Mouse (Mus musculus): Measurements from ENCODE around the gene Gfra4. TPM values are rescaled to one million over a fixed set of nuclear protein-coding genes. Genes with fewer than 3 reads are reported as not detected.

Gfra4 gene
- polyA plus RNA-seq, 1 experiment from 2014 or later: 52.1 TPM

GRCm38 (mm10) chr2:131029065-131029935, 13.6 kb downstream of the Gfra4 start:
- Histone ChIP-seq H3K4me3 (replicated peaks) (no peak overlapping the region), H3K9me3 (replicated peaks) (no peaks in the 10 kb centered on the region), H3K27me3 (replicated peaks) (no peaks in the 10 kb centered on the region), H3K4me2 (no peak overlapping the region), H3K4me1 (no peaks in the 10 kb centered on the region), H3K27ac (replicated peaks) (no peak overlapping the region), H3K9ac (replicated peaks) (no peak overlapping the region), H3K36me3 (peaks cover 35% of the 10 kb centered on the region)
- ATAC-seq (ENCODE audit: low FRiP score): no peak
- WGBS: 74% methylated on average over 9 of the region's 9 CpGs

GRCm38 (mm10) chr2:131026941-131027340, 15.9 kb downstream of the Gfra4 start:
- H3K9ac ChIP-seq (replicated peaks): no peak overlapping the region
- no peaks in the 10 kb centered on the region for H3K27me3 ChIP-seq (replicated peaks)
- no peak overlapping the region for H3K27ac ChIP-seq (replicated peaks)
- H3K36me3 ChIP-seq: peaks cover 57% of the 10 kb centered on the region
- WGBS: 90% methylated on average over 3 of the region's 3 CpGs
- no peak for ATAC-seq (ENCODE audit: low FRiP score)
- no peaks in the 10 kb centered on the region for H3K4me1 ChIP-seq
- H3K4me2 ChIP-seq: no peak overlapping the region
- H3K9me3 ChIP-seq (replicated peaks): no peaks in the 10 kb centered on the region
- H3K4me3 ChIP-seq (replicated peaks): no peak overlapping the region

GRCm38 (mm10) chr2:131025230-131025629, 17.7 kb downstream of the Gfra4 start:
- H3K36me3 ChIP-seq: peaks cover 72% of the 10 kb centered on the region
- no peak overlapping the region for H3K27ac ChIP-seq (replicated peaks)
- H3K27me3 ChIP-seq (replicated peaks): no peaks in the 10 kb centered on the region
- 91% methylated on average over 2 of the region's 2 CpGs for WGBS
- no peaks in the 10 kb centered on the region for H3K9me3 ChIP-seq (replicated peaks)
- no peak overlapping the region for H3K4me3 ChIP-seq (replicated peaks)
- ATAC-seq (ENCODE audit: low FRiP score): no peak
- H3K4me1 ChIP-seq: no peaks in the 10 kb centered on the region
- H3K9ac ChIP-seq (replicated peaks): no peak overlapping the region
- H3K4me2 ChIP-seq: no peak overlapping the region

GRCm38 (mm10) chr2:131010566-131010965, 32.3 kb downstream of the Gfra4 start:
- Histone ChIP-seq H3K27me3 (replicated peaks) (no peaks in the 10 kb centered on the region), H3K9ac (replicated peaks) (no peak overlapping the region), H3K4me2 (no peak overlapping the region), H3K27ac (replicated peaks) (no peak overlapping the region), H3K36me3 (peaks cover 50% of the 10 kb centered on the region), H3K4me1 (no peaks in the 10 kb centered on the region), H3K9me3 (replicated peaks) (no peaks in the 10 kb centered on the region), H3K4me3 (replicated peaks) (no peak overlapping the region)
- 93% methylated on average over 1 of the region's 1 CpGs for WGBS
- no peak for ATAC-seq (ENCODE audit: low FRiP score)

GRCm38 (mm10) chr2:131009123-131009522, 33.8 kb downstream of the Gfra4 start:
- no peaks in the 10 kb centered on the region for H3K27me3 ChIP-seq (replicated peaks)
- H3K9ac ChIP-seq (replicated peaks): no peak overlapping the region
- H3K36me3 ChIP-seq: peaks cover 49% of the 10 kb centered on the region
- ATAC-seq (ENCODE audit: low FRiP score): no peak
- no peak overlapping the region for H3K27ac ChIP-seq (replicated peaks)
- WGBS: 77% methylated on average over 2 of the region's 2 CpGs
- H3K4me2 ChIP-seq: no peak overlapping the region
- no peak overlapping the region for H3K4me3 ChIP-seq (replicated peaks)
- H3K9me3 ChIP-seq (replicated peaks): no peaks in the 10 kb centered on the region
- H3K4me1 ChIP-seq: no peaks in the 10 kb centered on the region

- Histone ChIP-seq H3K9ac (replicated peaks) (no peak overlapping the region), H3K4me1 (no peaks in the 10 kb centered on the region), H3K9me3 (replicated peaks) (no peaks in the 10 kb centered on the region), H3K36me3 (peaks cover 40% of the 10 kb centered on the region), H3K27me3 (replicated peaks) (no peaks in the 10 kb centered on the region), H3K4me3 (replicated peaks) (no peak overlapping the region), H3K4me2 (no peak overlapping the region), H3K27ac (replicated peaks) (no peak overlapping the region)
- 96% methylated on average over 2 of the region's 2 CpGs for WGBS
- no peak for ATAC-seq (ENCODE audit: low FRiP score)
These were observed 50.1 kb downstream of the Gfra4 start for GRCm38 (mm10) chr2:130992818-130993217.

Small RNAs within 50 kb of the gene (microRNA-seq; reads per million reads assigned to microRNA genes)
- not detected for gene Mir6973b

Other genes with a start within 250 kb of the Gfra4 start
- gene 4930402H24Rik, start 136.7 kb downstream of the Gfra4 start, polyA plus RNA-seq (2015; fragmentation: Nextera tagmentation; extraction: Ambion mirVana): 75.5 and 85.3 TPM in 2 replicates
- gene Atrn, start 136.6 kb downstream of the Gfra4 start, polyA plus RNA-seq (2015; fragmentation: Nextera tagmentation; extraction: Ambion mirVana): 12.5 and 13.7 TPM in 2 replicates
- gene Adam33, start 20.7 kb upstream of the Gfra4 start, polyA plus RNA-seq (2015; fragmentation: Nextera tagmentation; extraction: Ambion mirVana): 2.0 and 2.9 TPM in 2 replicates
- 0.23 and 0.36 TPM in 2 replicates for gene Siglec1, start 43.7 kb upstream of the Gfra4 start, polyA plus RNA-seq (2015; fragmentation: Nextera tagmentation; extraction: Ambion mirVana)
- 6.0 and 7.7 TPM in 2 replicates for gene Hspa12b, start 84.2 kb upstream of the Gfra4 start, polyA plus RNA-seq (2015; fragmentation: Nextera tagmentation; extraction: Ambion mirVana)
- not detected in 2 replicates for gene Gm11037, start 90.4 kb upstream of the Gfra4 start, polyA plus RNA-seq (2015; fragmentation: Nextera tagmentation; extraction: Ambion mirVana)
- 79.1 and 83.2 TPM in 2 replicates for gene 1700037H04Rik, start 117.0 kb upstream of the Gfra4 start, polyA plus RNA-seq (2015; fragmentation: Nextera tagmentation; extraction: Ambion mirVana)
- gene Cenpb, start 137.0 kb upstream of the Gfra4 start, polyA plus RNA-seq (2015; fragmentation: Nextera tagmentation; extraction: Ambion mirVana): 11.5 and 12.6 TPM in 2 replicates
- gene Cdc25b, start 143.9 kb upstream of the Gfra4 start, polyA plus RNA-seq (2015; fragmentation: Nextera tagmentation; extraction: Ambion mirVana): 21.0 and 31.3 TPM in 2 replicates
- 7.6 and 8.0 TPM in 2 replicates for gene Spef1, start 144.2 kb upstream of the Gfra4 start, polyA plus RNA-seq (2015; fragmentation: Nextera tagmentation; extraction: Ambion mirVana)
- 33.6 and 35.2 TPM in 2 replicates for gene Ap5s1, start 164.0 kb upstream of the Gfra4 start, polyA plus RNA-seq (2015; fragmentation: Nextera tagmentation; extraction: Ambion mirVana)
- gene Mavs, start 191.0 kb upstream of the Gfra4 start, polyA plus RNA-seq (2015; fragmentation: Nextera tagmentation; extraction: Ambion mirVana): 6.4 and 9.0 TPM in 2 replicates
- 22.8 and 23.6 TPM in 2 replicates for gene Pank2, start 219.4 kb upstream of the Gfra4 start, polyA plus RNA-seq (2015; fragmentation: Nextera tagmentation; extraction: Ambion mirVana)

Measured in neural tube, embryonic 15.5 days (tissue).